ENCODE assay signal across 14 mouse cellular contexts in genomic region chr2:91033000-91033399, GRCm38 (mm10). TPM values are rescaled to one million over a fixed set of nuclear protein-coding genes. Genes with fewer than 3 reads are reported as not detected.
DNase-seq lines count a peak whose midpoint lies in the region; ATAC-seq and TF ChIP-seq lines count a peak whose summit lies in the region.
"Had no signal": no experiment of that assay in that cellular context is flagged by ENCODE, and none has a peak within 500 bp of the region (broad histone marks: within the 10 kb centered on the region; RNA-seq: fewer than 3 reads in every experiment).

No protein-coding gene starts in this region.

- no peaks in the 10 kb centered on the region for H3K9me3 ChIP-seq in G1E (replicated peaks)
- H3K9me3 ChIP-seq: embryonic facial prominence, embryonic 12.5 days; neural tube, embryonic 13.5 days had no signal

- no peak for ATAC-seq in G1E (ENCODE audit: extremely low read depth, insufficient number of reproducible peaks, low FRiP score, poor library complexity, severe bottlenecking)
- ATAC-seq: activated CD4-positive, CD25-positive, alpha-beta regulatory T cell, adult 4 months; forebrain, embryonic 16.5 days; hindbrain, embryonic 16.5 days had no signal

- TF ChIP-seq CTCF in layer of hippocampus, adult 2 months (conservative IDR thresholded peaks at IDR 0.05) = peak; percentile 65
- TF ChIP-seq CTCF in G1E (IDR thresholded peaks at IDR 0.05; ENCODE audit: low read depth, low read length) = peak; percentile 18; the same call in 1 of the 2 replicates

- H3K4me3 ChIP-seq in layer of hippocampus, adult 2 months = no peak overlapping the region
- no peak overlapping the region for H3K4me3 ChIP-seq in G1E (ENCODE audit: low read depth, low read length)
- H3K4me3 ChIP-seq: embryonic facial prominence, embryonic 12.5 days; neural tube, embryonic 13.5 days had no signal

- H3K27me3 ChIP-seq in G1E (ENCODE audit: insufficient read depth, low read length) = no peaks in the 10 kb centered on the region; the same call in 1 of the 2 replicates
- H3K27me3 ChIP-seq: embryonic facial prominence, embryonic 12.5 days; neural tube, embryonic 13.5 days had no signal

- H3K4me1 ChIP-seq in G1E (ENCODE audit: insufficient read depth, low read depth, low read length) = peaks cover 47% of the 10 kb centered on the region
- H3K4me1 ChIP-seq: embryonic facial prominence, embryonic 12.5 days; neural tube, embryonic 13.5 days had no signal

- H3K36me3 ChIP-seq in G1E (replicated peaks) = peaks cover 3% of the 10 kb centered on the region
- H3K36me3 ChIP-seq: embryonic facial prominence, embryonic 12.5 days; neural tube, embryonic 13.5 days had no signal

- no peak for DNase-seq in layer of hippocampus, adult 2 months (ENCODE audit: low spot score in 2 of 2)
- no peak for DNase-seq in layer of hippocampus, adult 11-12 months (ENCODE audit: low spot score)
- DNase-seq in CD4-positive helper T cell, adult 2 months (ENCODE audit: low read depth, low spot score) = peak; percentile 47
- no peak for DNase-seq in G1E (ENCODE audit: low spot score)
- DNase-seq in induced T-regulatory cell, adult 2 months (ENCODE audit: low read depth) = peak; percentile 74
- no peak for DNase-seq in neural tube, embryonic 10.5 days (ENCODE audit: extremely low spot score, low spot score)
- no peak for DNase-seq in testis, postnatal 10 days (ENCODE audit: low spot score)
- DNase-seq: left cerebral cortex, postnatal 4 days had no signal

- H3K27ac ChIP-seq in layer of hippocampus, adult 2 months = no peak overlapping the region
- H3K27ac ChIP-seq: embryonic facial prominence, embryonic 12.5 days; macrophage; neural tube, embryonic 13.5 days had no signal

RNA-seq across cellular contexts. Expression of gene Rapsn, which starts 2.4 kb away (rescaled TPM):
- under 1 TPM in 1 of 2 experiments, not detected in 1; 0.31 TPM for total RNA-seq in layer of hippocampus, adult 2 months (2021)
- total RNA-seq in G1E (2014; fragmentation: Nextera tagmentation) = 1.8 TPM in 1 of 2 replicates, not detected in the other
- total RNA-seq in G1E (2017) = 3.4 and 4.4 TPM in 2 replicates
- 2.3 and 3.7 TPM in 2 replicates for polyA plus RNA-seq in G1E (2012)
- total RNA-seq: left cerebral cortex, postnatal 4 days had no signal

RNA-seq across cellular contexts. Expression of gene Psmc3, which starts 20.8 kb away (rescaled TPM):
- total RNA-seq in layer of hippocampus, adult 2 months (2021) = 100 to 1,000 TPM; 203 to 215 TPM
- total RNA-seq in G1E (2014; fragmentation: Nextera tagmentation) (109 and 141 TPM in 2 replicates), G1E (2017) (280 and 333 TPM in 2 replicates)
- polyA plus RNA-seq in G1E (2012) = 151 and 165 TPM in 2 replicates

RNA-seq across cellular contexts. Expression of gene Slc39a13, which starts 37.2 kb away (rescaled TPM):
- total RNA-seq in layer of hippocampus, adult 2 months (2021) = 10 to 100 TPM; 33.7 to 37.3 TPM
- total RNA-seq in G1E (2014; fragmentation: Nextera tagmentation) (23.6 and 24.9 TPM in 2 replicates), G1E (2017) (8.6 and 12.7 TPM in 2 replicates)
- polyA plus RNA-seq in G1E (2012) = 12.1 and 13.6 TPM in 2 replicates

RNA-seq across cellular contexts. Expression of gene Spi1, which starts 49.2 kb away (rescaled TPM):
- 1 to 10 TPM; 2.4 to 5.4 TPM for total RNA-seq in layer of hippocampus, adult 2 months (2021)
- 79.8 and 99.2 TPM in 2 replicates for total RNA-seq in G1E (2014; fragmentation: Nextera tagmentation)
- total RNA-seq in G1E (2017) = 23.5 and 25.4 TPM in 2 replicates
- 135 and 138 TPM in 2 replicates for polyA plus RNA-seq in G1E (2012)
- polyA plus RNA-seq: activated CD4-positive, CD25-positive, alpha-beta regulatory T cell, adult 4 months had no signal

Comparison
In these comparisons a context has a peak if more than half of its experiments do, and no peak if none do; other contexts are left out.
1. DNase-seq: peak in CD4-positive helper T cell, adult 2 months (single experiment) and induced T-regulatory cell, adult 2 months (single experiment); none in layer of hippocampus, adult 2 months (0 of 2), layer of hippocampus, adult 11-12 months (single experiment), G1E (single experiment), neural tube, embryonic 10.5 days (single experiment) and testis, postnatal 10 days (single experiment).